10 mouse cellular contexts compared by ENCODE assay signal in genomic region chr6:32261339-32261738, GRCm38 (mm10).
DNase-seq lines count a peak whose midpoint lies in the region; ATAC-seq and TF ChIP-seq lines count a peak whose summit lies in the region.
"Had no signal": no experiment of that assay in that cellular context is flagged by ENCODE, and none has a peak within 500 bp of the region (broad histone marks: within the 10 kb centered on the region; RNA-seq: fewer than 3 reads in every experiment).

No protein-coding gene starts in this region.

- H3K9ac ChIP-seq in forebrain, postnatal 0 days, result no peak overlapping the region
- H3K9ac ChIP-seq: liver, embryonic 14.5 days had no signal

- H3K27me3 ChIP-seq in forebrain, postnatal 0 days (ENCODE audit: insufficient read depth, low read length), result no peaks in the 10 kb centered on the region

- intact Hi-C loops in left cerebral cortex, postnatal 10 days (cut with DNase I), result no loop called here

- H3K36me3 ChIP-seq in forebrain, postnatal 0 days (ENCODE audit: insufficient read depth), result no peaks in the 10 kb centered on the region
- H3K36me3 ChIP-seq: G1E had no signal

- peak; percentile 91 for ATAC-seq in forebrain, postnatal 0 days

- H3K4me1 ChIP-seq in forebrain, postnatal 0 days (ENCODE audit: insufficient read depth), result peaks cover 15% of the 10 kb centered on the region

- no peak overlapping the region for H3K27ac ChIP-seq in forebrain, postnatal 0 days (ENCODE audit: low read depth, low read length)
- H3K27ac ChIP-seq: liver, embryonic 14.5 days had no signal

- 11% methylated on average over 3 of the region's 3 CpGs for WGBS in forebrain, postnatal 0 days

- no peaks in the 10 kb centered on the region for H3K9me3 ChIP-seq in forebrain, postnatal 0 days (ENCODE audit: low read length)
- H3K9me3 ChIP-seq: G1E had no signal

- DNase-seq in layer of hippocampus, adult 18-20 months (ENCODE audit: low spot score in 2 of 2), result peak; percentile 23 to 38
- no peak for DNase-seq in layer of hippocampus, adult 9-10 months (ENCODE audit: low spot score)
- DNase-seq in forebrain, postnatal 0 days, result peak; percentile 62
- DNase-seq in left cerebral cortex, postnatal 10 days (ENCODE audit: extremely low spot score in 1 of 2, low spot score in 2 of 2), result peak; percentile 44 to 57
- DNase-seq in right cerebral cortex, postnatal 25 days, result peak; percentile 29
- no peak for DNase-seq in adrenal gland, adult (ENCODE audit: inconsistent age in 2 of 2, low spot score in 1 of 2)
- DNase-seq in kidney, adult 9 months, result no peak
- DNase-seq in adrenal gland, postnatal 36 days, result no peak

- H3K4me3 ChIP-seq in forebrain, postnatal 0 days (ENCODE audit: low read depth, low read length), result no peak overlapping the region

- no peak overlapping the region for H3K4me2 ChIP-seq in forebrain, postnatal 0 days (ENCODE audit: low read depth)

- TF ChIP-seq CTCF in forebrain, postnatal 0 days (IDR thresholded peaks at IDR 0.05; ENCODE audit: low read depth), result no peak

Comparison
In these comparisons a context has a peak if more than half of its experiments do, and no peak if none do; other contexts are left out.
1. DNase-seq: peak in layer of hippocampus, adult 18-20 months (2 of 2), forebrain, postnatal 0 days (single experiment), left cerebral cortex, postnatal 10 days (2 of 2) and right cerebral cortex, postnatal 25 days (single experiment); none in layer of hippocampus, adult 9-10 months (single experiment), adrenal gland, adult (0 of 2), kidney, adult 9 months (single experiment) and adrenal gland, postnatal 36 days (0 of 2).